Mouse (Mus musculus): Measurements from ENCODE around the gene Ranbp3.

DNA sequence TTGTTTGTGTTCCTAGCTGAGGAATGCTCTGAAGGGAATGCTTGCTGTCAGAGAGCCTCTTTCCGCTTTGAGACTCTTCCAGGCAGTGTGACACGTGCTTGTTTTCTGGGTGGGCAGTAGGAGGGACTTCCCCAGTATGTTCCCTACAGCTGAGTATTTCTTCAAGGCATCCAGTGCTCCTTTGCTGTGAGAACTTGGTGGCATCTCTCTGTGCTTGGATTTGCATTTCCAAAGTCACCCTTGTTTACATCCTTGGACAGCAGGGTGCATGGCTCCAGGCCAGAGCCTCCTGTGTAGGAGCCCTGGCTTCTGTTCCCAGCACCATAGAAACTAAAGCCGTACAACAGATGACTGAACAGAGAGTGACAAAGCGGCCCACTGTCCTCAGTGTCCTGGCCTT lies 35.6 kb downstream of the Ranbp3 start:
- TF ChIP-seq GATA1 (IDR thresholded peaks at IDR 0.05; ENCODE audit: low read length), result no peak
- TF ChIP-seq TAL1 (IDR thresholded peaks at IDR 0.05; ENCODE audit: low read length), result no peak

Measured in erythroblast, embryonic 14.5 days (primary cell).